Mouse (Mus musculus) intestine, postnatal 0 days (tissue): ENCODE measurements around the gene Tcp10a. TPM values are rescaled to one million over a fixed set of nuclear protein-coding genes. Genes with fewer than 3 reads are reported as not detected.

Source experiments
- polyA plus RNA-seq: library from polyadenylated mRNA; unstranded; fragments of >200 nt; fragmentation: Nextera tagmentation; extraction: Ambion mirVana; gene quantifications from 2 replicates; pipeline ENCODE4 v1.2.1, GENCODE M21; 2015

Gene Tcp10a
- polyA plus RNA-seq, 1 experiment from 2014 or later: not detected

Other genes with a start within 250 kb of the Tcp10a start
- gene Rps6ka2, start 154.5 kb upstream of the Tcp10a start, polyA plus RNA-seq: 1.7 and 1.8 TPM in 2 replicates
- not detected in 2 replicates for gene Ttll2, start 28.1 kb downstream of the Tcp10a start, polyA plus RNA-seq
- not detected in 2 replicates for gene Gm49630, start 47.3 kb downstream of the Tcp10a start, polyA plus RNA-seq
- 0.25 and 0.37 TPM in 2 replicates for gene Unc93a2, start 60.8 kb downstream of the Tcp10a start, polyA plus RNA-seq